Mouse (Mus musculus) stomach, embryonic 16.5 days (tissue): ENCODE measurements around the gene Pgam1. TPM values are rescaled to one million over a fixed set of nuclear protein-coding genes. Genes with fewer than 3 reads are reported as not detected.

Experiments
- ATAC-seq: fragments of 200-750 bp; cut with Nextera tagmentation; 2 replicates; pipeline ENCODE4 v1.8.0; 2017; ENCODE audit warnings: moderate number of reproducible peaks, moderate TSS enrichment; ENCODE audit not compliant: insufficient read depth, low FRiP score
- H3K27ac ChIP-seq: fragments of 300-500 bp; sonication (generic); 2 replicates; pipeline ENCODE4 v1.5.1; 2014; ENCODE audit warnings: low read length
- H3K27me3 ChIP-seq: fragments of 300-500 bp; sonication (generic); 2 replicates; pipeline ENCODE4 v1.6.1; 2014; ENCODE audit warnings: low read length, control low read depth, mixed read lengths; ENCODE audit not compliant: control insufficient read depth, insufficient read depth
- H3K36me3 ChIP-seq: fragments of 300-500 bp; sonication (generic); 2 replicates; pipeline ENCODE4 v1.6.1; 2014; ENCODE audit warnings: low read length; ENCODE audit not compliant: control insufficient read depth, insufficient read depth
- H3K4me1 ChIP-seq: fragments of 300-500 bp; sonication (generic); 2 replicates; pipeline ENCODE4 v1.6.1; 2014; ENCODE audit warnings: low read length, control low read depth, mixed read lengths; ENCODE audit not compliant: control insufficient read depth, insufficient read depth
- H3K4me2 ChIP-seq: fragments of 300-500 bp; sonication (generic); 2 replicates; pipeline ENCODE4 v1.6.1; 2014; ENCODE audit warnings: low read depth, low read length, mixed read lengths
- H3K4me3 ChIP-seq: fragments of 300-500 bp; sonication (generic); replicated peaks from 2 replicates; pipeline ENCODE4 v1.5.1; 2014; ENCODE audit warnings: mild to moderate bottlenecking, low read length
- H3K9ac ChIP-seq: fragments of 300-500 bp; sonication (generic); 2 replicates; pipeline ENCODE4 v1.6.1; 2014; ENCODE audit warnings: low read length
- H3K9me3 ChIP-seq: fragments of 300-500 bp; sonication (generic); replicated peaks from 2 replicates; pipeline ENCODE4 v1.6.1; 2016; ENCODE audit warnings: low read length, control low read depth; ENCODE audit not compliant: control insufficient read depth
- WGBS: fragments of 180-500 bp; shearing (Covaris S2); extraction: QIAGEN DNeasy Blood & Tissue Kit; methylation state at CpG from one replicate; pipeline ENCODE4 v1.1.7; 2014; 5-methylcytosine and 5-hydroxymethylcytosine counted together
- polyA plus RNA-seq: library from polyadenylated mRNA; unstranded; fragments of >200 nt; fragmentation: Nextera tagmentation; extraction: Ambion mirVana; gene quantifications from 2 replicates; pipeline ENCODE4 v1.2.1, GENCODE M21; 2015

The Pgam1 gene
- polyA plus RNA-seq, 1 experiment from 2014 or later: 706 TPM

GRCm38 (mm10) chr19:41916853-41917252 is 5.1 kb downstream of the Pgam1 start:
- WGBS: 85% methylated on average over 4 of the region's 4 CpGs
- no peak overlapping the region for H3K4me3 ChIP-seq
- no peak for ATAC-seq
- H3K9me3 ChIP-seq: no peaks in the 10 kb centered on the region
- no peaks in the 10 kb centered on the region for H3K27me3 ChIP-seq
- peaks cover 18% of the 10 kb centered on the region for H3K4me1 ChIP-seq
- no peak overlapping the region for H3K27ac ChIP-seq
- H3K4me2 ChIP-seq: no peak overlapping the region
- H3K9ac ChIP-seq: no peak overlapping the region
- H3K36me3 ChIP-seq: peaks cover 23% of the 10 kb centered on the region

GRCm38 (mm10) chr19:41919471-41919870 is 7.7 kb downstream of the Pgam1 start:
- no peak overlapping the region for H3K4me2 ChIP-seq
- H3K9ac ChIP-seq: no peak overlapping the region
- H3K36me3 ChIP-seq: peaks cover 27% of the 10 kb centered on the region
- ATAC-seq: no peak
- H3K27ac ChIP-seq: no peak overlapping the region
- 0 out of 2 replicates have a peak, but pooled peaks cover 1% of the 10 kb centered on the region for H3K4me1 ChIP-seq
- no peaks in the 10 kb centered on the region for H3K9me3 ChIP-seq
- WGBS: 63% methylated on average over 4 of the region's 4 CpGs
- no peak overlapping the region for H3K4me3 ChIP-seq
- no peaks in the 10 kb centered on the region for H3K27me3 ChIP-seq

GRCm38 (mm10) chr19:41920412-41921067 is 8.8 kb downstream of the Pgam1 start:
- Histone ChIP-seq H3K9ac (no peak overlapping the region), H3K4me2 (no peak overlapping the region), H3K4me3 (no peak overlapping the region), H3K9me3 (no peaks in the 10 kb centered on the region), H3K27ac (no peak overlapping the region), H3K36me3 (peaks cover 27% of the 10 kb centered on the region), H3K4me1 (no peaks in the 10 kb centered on the region), H3K27me3 (no peaks in the 10 kb centered on the region)
- no peak for ATAC-seq
- 66% methylated on average over 5 of the region's 5 CpGs for WGBS

- Histone ChIP-seq H3K36me3 (no peaks in the 10 kb centered on the region), H3K4me3 (peak overlapping the region; percentile 96), H3K4me2 (peak overlapping the region; percentile 87), H3K9ac (peak overlapping the region; percentile 87), H3K9me3 (no peaks in the 10 kb centered on the region), H3K27ac (peak overlapping the region; percentile 27; the same call in 1 of the 2 replicates), H3K27me3 (no peaks in the 10 kb centered on the region), H3K4me1 (peaks cover 15% of the 10 kb centered on the region)
- ATAC-seq: no peak
- under 1% methylated on average over 28 of the region's 28 CpGs for WGBS
Measured at GRCm38 (mm10) chr19:41932686-41933085, 21.0 kb downstream of the Pgam1 start.

GRCm38 (mm10) chr19:41933179-41934086 is 21.7 kb downstream of the Pgam1 start, which contains the start of the genes Exosc1 and Zdhhc16:
Exosc1 (minus strand) TSS chr19:41933423.
Zdhhc16 (plus strand) TSS chr19:41933480.
- H3K4me1 ChIP-seq: peaks cover 15% of the 10 kb centered on the region
- peak within 1 kb of the TSS; percentile 96 for H3K4me3 ChIP-seq
- peak within 1 kb of the TSS; percentile 87 for H3K4me2 ChIP-seq
- H3K36me3 ChIP-seq: no peaks in the 10 kb centered on the region
- no peaks in the 10 kb centered on the region for H3K9me3 ChIP-seq
- ATAC-seq: peak; percentile 100
- H3K27me3 ChIP-seq: no peaks in the 10 kb centered on the region
- under 1% methylated on average over 47 of the region's 47 CpGs for WGBS
- H3K27ac ChIP-seq: peak within 1 kb of the TSS; percentile 27; the same call in 1 of the 2 replicates
- H3K9ac ChIP-seq: peak within 1 kb of the TSS; percentile 87

- Histone ChIP-seq H3K27ac (no peak overlapping the region), H3K4me1 (peaks cover 15% of the 10 kb centered on the region), H3K9ac (peak overlapping the region; percentile 87), H3K36me3 (no peaks in the 10 kb centered on the region), H3K27me3 (no peaks in the 10 kb centered on the region), H3K4me2 (peak overlapping the region; percentile 74), H3K4me3 (peak overlapping the region; percentile 96), H3K9me3 (no peaks in the 10 kb centered on the region)
- ATAC-seq: no peak
- WGBS: 32% methylated on average over 6 of the region's 6 CpGs
Measured at GRCm38 (mm10) chr19:41934124-41934523, 22.4 kb downstream of the Pgam1 start.

GRCm38 (mm10) chr19:41935921-41936320 is 24.2 kb downstream of the Pgam1 start:
- Histone ChIP-seq H3K36me3 (peaks cover 4% of the 10 kb centered on the region; the same call in 1 of the 2 replicates), H3K4me3 (no peak overlapping the region), H3K27me3 (no peaks in the 10 kb centered on the region), H3K4me1 (peaks cover 15% of the 10 kb centered on the region), H3K4me2 (no peak overlapping the region), H3K9ac (no peak overlapping the region), H3K9me3 (no peaks in the 10 kb centered on the region), H3K27ac (no peak overlapping the region)
- ATAC-seq: no peak
- WGBS: 81% methylated on average over 1 of the region's 1 CpGs

- H3K4me2 ChIP-seq: no peak overlapping the region
- no peak overlapping the region for H3K4me3 ChIP-seq
- H3K9me3 ChIP-seq: no peaks in the 10 kb centered on the region
- WGBS: 87% methylated on average over 5 of the region's 5 CpGs
- H3K9ac ChIP-seq: no peak overlapping the region
- H3K27ac ChIP-seq: no peak overlapping the region
- peaks cover 8% of the 10 kb centered on the region for H3K4me1 ChIP-seq
- peaks cover 16% of the 10 kb centered on the region for H3K36me3 ChIP-seq
- no peak for ATAC-seq
- H3K27me3 ChIP-seq: no peaks in the 10 kb centered on the region
Measured at GRCm38 (mm10) chr19:41938539-41938938, 26.8 kb downstream of the Pgam1 start.

- H3K27ac ChIP-seq: no peak overlapping the region
- H3K4me1 ChIP-seq: no peaks in the 10 kb centered on the region
- H3K36me3 ChIP-seq: peaks cover 42% of the 10 kb centered on the region
- H3K4me3 ChIP-seq: no peak overlapping the region
- H3K9me3 ChIP-seq: no peaks in the 10 kb centered on the region
- no peaks in the 10 kb centered on the region for H3K27me3 ChIP-seq
- no peak overlapping the region for H3K9ac ChIP-seq
- H3K4me2 ChIP-seq: no peak overlapping the region
- no peak for ATAC-seq
- 85% methylated on average over 7 of the region's 7 CpGs for WGBS
Measured at GRCm38 (mm10) chr19:41943841-41944240, 32.1 kb downstream of the Pgam1 start.
